Mouse (Mus musculus): ENCODE results near the gene Olfr591. TPM values are rescaled to one million over a fixed set of nuclear protein-coding genes. Genes with fewer than 3 reads are reported as not detected.
"Not testable (repeated sequence)": the region's sequence is repeated elsewhere in the genome, so short reads cannot be mapped to it uniquely, and the experiment has no call there.

Gene Olfr591
- not detected in 2 replicates for polyA plus RNA-seq (2015; fragmentation: Nextera tagmentation; extraction: Ambion mirVana)

DNA sequence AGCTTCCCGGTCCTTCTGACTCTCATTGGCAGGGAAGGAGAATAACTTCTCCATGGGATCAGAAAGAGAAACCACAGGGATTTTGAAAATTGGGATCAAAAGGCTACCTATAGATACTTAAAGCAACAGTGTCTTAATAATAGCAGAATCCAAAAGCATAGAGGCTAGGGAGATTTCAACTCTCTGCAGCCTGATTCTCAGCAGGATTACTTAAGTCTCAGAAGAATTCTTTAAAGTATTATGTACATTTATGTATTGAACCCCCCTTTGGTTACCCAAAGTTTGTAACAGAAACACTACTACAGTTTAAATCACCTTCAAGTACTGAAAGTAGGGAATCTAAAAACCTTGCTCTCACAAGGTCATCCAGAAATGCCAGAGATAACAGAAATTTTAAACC lies at the start of gene Olfr591:
Gene Olfr591 (minus strand): TSS at position 101 of the 400 bp plus-strand sequence.
- Histone ChIP-seq H3K27ac (no peak within 1 kb of the TSS), H3K4me1 (replicated peaks) (no peaks in the 10 kb centered on the region), H3K36me3 (no peaks in the 10 kb centered on the region), H3K27me3 (no peaks in the 10 kb centered on the region), H3K4me2 (no peak within 1 kb of the TSS), H3K9ac (no peak within 1 kb of the TSS), H3K9me3 (replicated peaks) (no peaks in the 10 kb centered on the region), H3K4me3 (replicated peaks) (no peak within 1 kb of the TSS)
- no peak for DNase-seq
- WGBS (ENCODE audit: insufficient replicate concordance): 40% methylated on average over 1 of the region's 1 CpGs
- no peak for ATAC-seq (ENCODE audit: low read depth)

DNA sequence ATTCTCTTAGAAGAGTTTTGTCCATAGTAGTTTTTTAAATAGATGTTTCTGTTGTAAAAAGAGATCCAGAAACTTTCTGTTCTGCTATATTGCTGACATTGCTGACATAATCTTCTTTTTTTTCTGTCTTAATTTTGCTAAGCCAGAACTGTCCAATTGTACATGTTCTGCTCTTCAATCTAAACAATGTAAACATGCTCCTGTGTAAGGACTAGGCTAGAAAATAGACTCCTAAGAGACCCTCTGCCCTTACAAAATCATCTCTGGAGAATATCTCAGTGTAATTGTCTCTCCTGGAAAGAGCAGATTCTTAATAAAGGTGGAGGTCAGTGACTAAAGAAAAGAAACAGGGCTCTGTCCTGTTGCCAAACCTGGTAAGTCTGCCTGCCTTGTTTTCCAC lies 38.6 kb upstream of the Olfr591 start, which contains the start of gene Olfr594:
Gene Olfr594 (plus strand): TSS at position 301 of the 400 bp plus-strand sequence.
- H3K4me1 ChIP-seq (replicated peaks): no peaks in the 10 kb centered on the region
- H3K36me3 ChIP-seq: no peaks in the 10 kb centered on the region
- H3K4me2 ChIP-seq: no peak within 1 kb of the TSS
- ATAC-seq (ENCODE audit: low read depth): no peak
- H3K9ac ChIP-seq: no peak within 1 kb of the TSS
- no peaks in the 10 kb centered on the region for H3K27me3 ChIP-seq
- no peak for DNase-seq
- no peak within 1 kb of the TSS for H3K4me3 ChIP-seq (replicated peaks)
- H3K27ac ChIP-seq: no peak within 1 kb of the TSS
- no peaks in the 10 kb centered on the region for H3K9me3 ChIP-seq (replicated peaks)

DNA sequence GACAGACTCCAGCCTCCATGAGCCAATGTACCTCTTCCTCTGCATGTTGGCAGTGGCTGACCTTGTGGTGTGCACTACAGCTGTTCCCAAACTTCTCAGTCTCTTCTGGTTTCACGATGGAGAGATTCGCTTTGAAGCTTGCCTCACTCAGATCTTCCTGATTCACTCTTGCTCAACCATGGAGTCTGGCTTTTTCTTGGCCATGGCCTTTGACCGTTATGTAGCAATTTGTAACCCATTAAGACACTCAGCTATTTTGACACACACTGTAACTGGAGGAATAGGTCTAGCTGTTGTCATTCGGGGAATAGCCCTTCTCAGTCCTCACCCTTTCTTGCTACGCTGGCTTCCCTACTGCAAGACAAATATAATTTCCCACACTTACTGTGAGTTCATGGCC lies 33.9 kb upstream of the Olfr591 start:
- not testable (repeated sequence) for H3K4me1 ChIP-seq (replicated peaks); ATAC-seq (ENCODE audit: low read depth); H3K9me3 ChIP-seq (replicated peaks); DNase-seq; H3K27ac ChIP-seq; H3K4me3 ChIP-seq (replicated peaks); H3K27me3 ChIP-seq; H3K36me3 ChIP-seq; H3K9ac ChIP-seq; H3K4me2 ChIP-seq
- WGBS (ENCODE audit: insufficient replicate concordance): 74% methylated on average over 5 of the region's 5 CpGs

DNA sequence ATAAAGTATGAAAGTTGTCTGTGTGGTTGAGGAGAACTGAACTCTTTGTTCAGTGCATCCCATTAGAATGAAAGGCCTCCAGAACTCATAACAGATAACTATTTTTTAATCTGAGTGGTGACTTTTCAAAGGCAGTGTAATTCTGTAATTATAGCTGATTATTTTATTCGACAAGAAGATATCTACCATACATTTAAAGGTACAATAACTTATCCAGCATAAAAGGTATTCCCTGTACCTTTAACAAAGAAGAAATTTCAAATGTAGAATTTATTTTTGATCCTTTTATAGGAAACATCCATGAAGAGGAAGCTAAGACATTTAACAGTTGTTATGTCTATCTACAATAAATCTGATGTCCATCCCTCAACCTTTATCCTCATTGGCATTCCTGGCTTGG lies 33.4 kb upstream of the Olfr591 start, which contains the start of gene Olfr593:
Gene Olfr593 (plus strand): TSS at position 301 of the 400 bp plus-strand sequence.
- Histone ChIP-seq H3K4me2 (no peak within 1 kb of the TSS), H3K9me3 (replicated peaks) (no peaks in the 10 kb centered on the region), H3K36me3 (no peaks in the 10 kb centered on the region), H3K4me1 (replicated peaks) (no peaks in the 10 kb centered on the region), H3K9ac (no peak within 1 kb of the TSS), H3K4me3 (replicated peaks) (no peak within 1 kb of the TSS), H3K27ac (no peak within 1 kb of the TSS), H3K27me3 (no peaks in the 10 kb centered on the region)
- ATAC-seq (ENCODE audit: low read depth) (no peak), DNase-seq (no peak)
- WGBS (ENCODE audit: insufficient replicate concordance): 59% methylated on average over 1 of the region's 1 CpGs

DNA sequence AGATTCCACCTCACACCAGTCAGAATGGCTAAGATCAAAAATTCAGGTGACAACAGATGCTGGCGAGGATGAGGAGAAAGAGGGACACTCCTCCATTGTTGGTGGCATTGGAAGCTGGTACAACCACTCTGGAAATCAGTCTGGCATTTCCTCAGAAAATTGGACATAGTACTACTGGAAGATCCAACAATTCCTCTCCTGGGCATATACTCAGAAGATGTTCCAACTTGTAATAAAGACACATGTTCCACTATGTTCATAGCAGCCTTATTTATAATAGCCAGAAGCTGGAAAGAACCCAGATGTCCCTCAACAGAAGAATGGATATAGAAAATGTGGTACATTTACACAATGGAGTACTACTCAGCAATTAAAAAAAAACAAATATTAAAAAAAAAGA lies 6.4 kb upstream of the Olfr591 start, which contains the start of gene Olfr592:
Gene Olfr592 (plus strand): TSS at position 301 of the 400 bp plus-strand sequence.
- not testable (repeated sequence) for H3K36me3 ChIP-seq; H3K9me3 ChIP-seq (replicated peaks); H3K4me1 ChIP-seq (replicated peaks); ATAC-seq (ENCODE audit: low read depth); H3K9ac ChIP-seq; H3K4me2 ChIP-seq; H3K27ac ChIP-seq; H3K4me3 ChIP-seq (replicated peaks); DNase-seq; H3K27me3 ChIP-seq
- 38% methylated on average over 1 of the region's 1 CpGs for WGBS (ENCODE audit: insufficient replicate concordance)

DNA sequence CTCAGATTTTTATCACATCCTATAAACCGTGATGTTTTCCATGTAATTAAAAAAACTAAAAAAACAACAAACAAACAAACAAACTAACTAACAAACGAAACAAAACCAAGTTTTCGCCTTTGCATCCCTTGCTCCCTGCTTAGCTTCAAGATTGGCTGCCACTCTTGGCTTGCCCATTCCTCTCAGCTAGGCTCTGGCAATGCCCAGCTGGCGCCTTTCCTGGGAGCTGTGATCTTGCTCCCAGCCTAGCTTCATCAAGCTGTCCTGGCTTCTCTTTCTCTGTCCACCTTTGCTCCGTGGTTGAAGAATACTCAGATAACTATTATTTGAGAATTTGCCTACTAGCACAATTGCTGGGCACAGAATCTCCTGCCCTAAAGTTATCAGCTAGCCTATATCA lies 8.4 kb downstream of the Olfr591 start:
- ATAC-seq (ENCODE audit: low read depth): no peak
- WGBS (ENCODE audit: insufficient replicate concordance): 46% methylated on average over 5 of the region's 5 CpGs
- no peaks in the 10 kb centered on the region for H3K36me3 ChIP-seq

DNA sequence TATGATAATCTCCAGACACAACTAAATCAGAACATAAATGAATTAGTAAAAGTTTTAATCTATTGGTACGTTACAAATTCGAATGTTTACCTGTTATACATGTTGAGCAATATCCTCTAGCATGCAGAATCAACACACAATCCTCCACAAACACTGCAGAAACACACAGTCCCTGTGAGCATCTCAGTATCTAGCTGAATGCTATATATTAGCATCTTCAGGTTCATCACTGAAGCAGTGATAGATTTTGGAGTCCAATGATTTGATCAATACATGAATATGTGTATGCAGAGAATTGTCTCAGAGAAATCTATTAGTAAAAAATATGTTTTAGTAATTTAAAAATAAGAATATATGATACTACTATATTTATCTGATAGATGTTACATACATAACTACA lies 21.9 kb downstream of the Olfr591 start, which contains the start of gene Olfr589:
Gene Olfr589 (minus strand): TSS at position 101 of the 400 bp plus-strand sequence.
- Histone ChIP-seq H3K9ac (no peak within 1 kb of the TSS), H3K27me3 (no peaks in the 10 kb centered on the region), H3K4me1 (replicated peaks) (no peaks in the 10 kb centered on the region), H3K27ac (no peak within 1 kb of the TSS), H3K4me3 (replicated peaks) (no peak within 1 kb of the TSS), H3K36me3 (no peaks in the 10 kb centered on the region), H3K4me2 (no peak within 1 kb of the TSS), H3K9me3 (replicated peaks) (no peaks in the 10 kb centered on the region)
- DNase-seq (no peak), ATAC-seq (ENCODE audit: low read depth) (no peak)
- 39% methylated on average over 2 of the region's 2 CpGs for WGBS (ENCODE audit: insufficient replicate concordance)

More for the DNA sequence above, 8.4 kb downstream of the Olfr591 start:
- Histone ChIP-seq H3K27me3 (no peaks in the 10 kb centered on the region), H3K4me1 (replicated peaks) (no peaks in the 10 kb centered on the region), H3K9ac (no peak overlapping the region), H3K27ac (no peak overlapping the region), H3K4me2 (no peak overlapping the region), H3K9me3 (replicated peaks) (no peaks in the 10 kb centered on the region), H3K4me3 (replicated peaks) (no peak overlapping the region)
- DNase-seq: no peak

DNA sequence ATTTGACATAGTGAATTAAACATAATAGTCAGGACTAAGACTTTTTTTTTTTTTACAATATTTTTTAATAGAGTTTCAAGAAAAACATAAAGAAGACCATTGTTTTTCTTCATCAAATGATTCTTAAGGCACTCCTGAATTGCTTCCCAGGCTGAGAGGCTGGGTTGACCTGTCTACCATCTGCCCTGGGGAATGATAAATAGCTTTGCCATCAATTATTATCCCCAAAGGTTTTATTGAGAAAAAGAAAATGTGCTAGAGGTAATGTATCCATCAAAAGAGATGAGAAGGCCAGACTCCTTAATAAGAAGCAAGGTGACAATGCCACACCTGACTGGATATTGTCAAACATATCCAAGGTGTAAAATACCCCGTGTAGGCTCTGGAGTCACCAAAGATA lies 37.6 kb downstream of the Olfr591 start, which contains the start of gene Olfr588-ps1:
Gene Olfr588-ps1 (plus strand): TSS at position 301 of the 400 bp plus-strand sequence.
- H3K9me3 ChIP-seq (replicated peaks): no peaks in the 10 kb centered on the region
- H3K4me2 ChIP-seq: no peak within 1 kb of the TSS
- no peaks in the 10 kb centered on the region for H3K36me3 ChIP-seq
- no peak within 1 kb of the TSS for H3K27ac ChIP-seq
- ATAC-seq (ENCODE audit: low read depth) (no peak), DNase-seq (no peak)
- H3K4me1 ChIP-seq (replicated peaks): no peaks in the 10 kb centered on the region
- no peaks in the 10 kb centered on the region for H3K27me3 ChIP-seq
- WGBS (ENCODE audit: insufficient replicate concordance): 53% methylated on average over 1 of the region's 1 CpGs
- no peak within 1 kb of the TSS for H3K4me3 ChIP-seq (replicated peaks)
- no peak within 1 kb of the TSS for H3K9ac ChIP-seq

DNA sequence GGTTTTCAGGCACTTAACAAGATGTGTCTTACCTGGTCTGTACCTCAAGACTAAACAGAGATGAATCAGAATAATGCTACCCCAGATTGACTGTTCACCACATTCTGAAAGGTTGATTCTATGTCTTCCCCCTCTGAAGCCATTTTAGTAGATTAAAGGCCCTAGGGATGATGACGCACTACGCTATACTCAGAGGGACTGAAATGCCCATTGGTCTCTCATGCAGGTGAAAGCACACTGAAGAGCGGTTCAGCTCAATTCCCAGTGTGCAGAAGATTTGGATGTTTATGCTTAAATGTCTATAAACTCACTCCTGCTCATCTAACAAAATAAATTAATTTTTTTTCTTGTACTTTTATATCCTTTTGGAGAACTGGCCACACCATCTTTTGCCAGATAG lies 52.6 kb downstream of the Olfr591 start, which contains the start of gene Olfr586:
Gene Olfr586 (minus strand): TSS at position 101 of the 400 bp plus-strand sequence.
- H3K27me3 ChIP-seq: no peaks in the 10 kb centered on the region
- no peak for ATAC-seq (ENCODE audit: low read depth)
- WGBS (ENCODE audit: insufficient replicate concordance): 77% methylated on average over 3 of the region's 3 CpGs

DNA sequence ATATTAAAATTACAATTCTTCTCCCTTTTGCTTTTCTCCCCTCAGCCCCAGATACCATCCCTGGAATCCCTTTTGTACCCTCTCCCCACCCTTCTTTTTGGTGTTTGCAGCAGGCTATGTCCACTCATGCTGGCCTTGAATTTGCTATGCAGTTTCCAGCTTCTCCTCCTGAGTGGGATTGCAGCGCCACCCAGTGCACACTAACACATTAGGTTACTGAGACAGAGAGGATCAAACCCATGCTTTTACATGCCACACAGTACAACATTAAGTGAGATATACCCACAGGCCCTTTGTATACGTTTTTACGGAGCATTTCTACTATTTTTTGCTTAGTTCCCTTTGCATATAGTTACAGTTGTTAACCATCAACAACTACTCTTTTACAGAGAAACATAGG lies 58.7 kb downstream of the Olfr591 start:
- DNase-seq: no peak
- Histone ChIP-seq H3K27ac (no peak overlapping the region), H3K27me3 (no peaks in the 10 kb centered on the region), H3K9ac (no peak overlapping the region), H3K4me3 (replicated peaks) (no peak overlapping the region), H3K9me3 (replicated peaks) (no peaks in the 10 kb centered on the region), H3K4me1 (replicated peaks) (no peaks in the 10 kb centered on the region), H3K36me3 (no peaks in the 10 kb centered on the region), H3K4me2 (no peak overlapping the region)
- no peak for ATAC-seq (ENCODE audit: low read depth)
- 36% methylated on average over 3 of the region's 3 CpGs for WGBS (ENCODE audit: insufficient replicate concordance)

More for the DNA sequence above, 52.6 kb downstream of the Olfr591 start, which contains the start of gene Olfr586:
- no peak within 1 kb of the TSS for H3K4me3 ChIP-seq (replicated peaks)
- no peaks in the 10 kb centered on the region for H3K9me3 ChIP-seq (replicated peaks)
- H3K4me2 ChIP-seq: no peak within 1 kb of the TSS
- H3K27ac ChIP-seq: no peak within 1 kb of the TSS
- DNase-seq: no peak
- no peak within 1 kb of the TSS for H3K9ac ChIP-seq
- no peaks in the 10 kb centered on the region for H3K36me3 ChIP-seq
- H3K4me1 ChIP-seq (replicated peaks): no peaks in the 10 kb centered on the region

Data from liver, embryonic 13.5 days (tissue).